Mouse (Mus musculus) kidney, postnatal 10 days (tissue): ENCODE data around the gene E130218I03Rik.
"Not testable (repeated sequence)": the region's sequence is repeated elsewhere in the genome, so short reads cannot be mapped to it uniquely, and the experiment has no call there.

Experiments
- DNase-seq: peaks from one replicate; pipeline ENCODE4 v3.0.0; 2021; ENCODE audit warnings: mixed read lengths

E130218I03Rik gene

DNA sequence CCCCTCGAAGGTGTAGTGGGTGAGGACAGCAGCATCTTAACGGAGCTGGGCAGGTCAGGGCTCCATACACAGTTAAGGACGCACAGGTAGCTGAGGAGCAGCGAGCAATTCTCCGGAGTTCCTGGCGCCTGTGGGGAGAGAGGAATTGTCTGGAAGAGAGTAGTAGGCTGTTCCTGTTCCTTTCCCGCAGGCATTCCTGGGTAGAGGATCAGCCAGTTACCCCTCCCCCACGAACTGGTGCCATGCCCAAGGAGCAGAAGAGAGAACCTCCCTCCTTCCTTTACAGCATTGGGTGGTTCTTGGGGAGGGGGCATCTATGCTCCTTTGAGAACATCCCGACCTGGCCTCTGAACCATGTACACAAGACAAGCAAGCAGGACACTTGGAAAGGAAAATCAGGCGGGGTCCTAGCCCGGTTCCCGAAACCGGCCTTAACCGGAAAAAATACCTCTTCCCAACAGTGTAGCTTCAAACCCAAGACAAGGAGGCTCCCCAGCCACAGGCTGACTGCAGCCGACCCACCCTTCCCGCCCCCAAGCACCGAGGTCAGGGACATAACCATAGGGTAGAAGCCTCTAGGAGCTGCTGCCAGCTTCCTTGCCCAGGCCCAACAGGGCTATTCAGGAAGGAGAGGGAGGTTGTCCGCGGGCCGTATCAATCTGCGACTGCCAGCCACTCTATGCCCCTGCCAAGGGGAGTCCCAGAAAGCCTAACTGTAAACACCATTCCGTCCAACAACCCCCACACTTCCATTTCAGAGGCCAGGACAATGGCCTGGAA, 8.9 kb downstream of the E130218I03Rik start:
- DNase-seq, result peak; percentile 64

DNA sequence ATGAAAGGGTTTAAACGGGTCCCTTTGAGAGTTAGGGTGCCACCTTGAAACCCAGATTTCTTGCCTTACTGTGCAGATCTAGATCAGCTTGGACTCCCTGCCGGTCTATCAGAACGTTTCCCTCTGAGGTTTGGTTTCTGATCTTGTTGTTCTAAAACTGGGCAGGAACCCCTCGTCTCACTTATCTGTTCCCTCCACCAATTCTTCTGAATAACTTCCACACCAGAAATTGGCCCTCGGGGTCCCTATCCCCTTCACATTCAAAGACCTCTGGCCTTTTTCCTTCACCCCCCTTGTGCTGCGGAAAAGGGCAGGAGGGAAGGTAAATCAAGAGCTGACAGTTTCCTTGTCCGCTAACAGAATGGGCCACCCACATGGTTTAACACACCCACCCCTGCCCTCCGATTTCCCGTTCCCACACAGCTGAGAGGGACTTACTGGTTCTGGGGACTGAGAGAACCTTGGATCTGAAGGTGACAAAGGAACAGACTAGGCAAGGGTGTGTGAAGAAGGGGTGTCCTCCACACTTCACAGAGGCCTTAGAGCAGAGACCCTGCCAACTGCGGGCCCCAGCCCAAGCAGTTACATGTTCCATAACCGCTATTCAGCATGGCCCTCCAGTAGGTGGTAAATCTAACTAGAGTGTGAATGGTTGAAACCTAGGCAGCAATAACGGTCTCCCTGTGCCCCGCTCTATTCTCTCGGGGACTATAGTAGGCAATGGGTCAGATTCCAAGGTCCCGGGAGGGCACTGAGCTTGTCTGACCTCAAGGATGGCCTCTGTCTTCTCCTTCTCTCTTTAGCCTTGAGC, 9.7 kb downstream of the E130218I03Rik start:
- peak; percentile 60 for DNase-seq

DNA sequence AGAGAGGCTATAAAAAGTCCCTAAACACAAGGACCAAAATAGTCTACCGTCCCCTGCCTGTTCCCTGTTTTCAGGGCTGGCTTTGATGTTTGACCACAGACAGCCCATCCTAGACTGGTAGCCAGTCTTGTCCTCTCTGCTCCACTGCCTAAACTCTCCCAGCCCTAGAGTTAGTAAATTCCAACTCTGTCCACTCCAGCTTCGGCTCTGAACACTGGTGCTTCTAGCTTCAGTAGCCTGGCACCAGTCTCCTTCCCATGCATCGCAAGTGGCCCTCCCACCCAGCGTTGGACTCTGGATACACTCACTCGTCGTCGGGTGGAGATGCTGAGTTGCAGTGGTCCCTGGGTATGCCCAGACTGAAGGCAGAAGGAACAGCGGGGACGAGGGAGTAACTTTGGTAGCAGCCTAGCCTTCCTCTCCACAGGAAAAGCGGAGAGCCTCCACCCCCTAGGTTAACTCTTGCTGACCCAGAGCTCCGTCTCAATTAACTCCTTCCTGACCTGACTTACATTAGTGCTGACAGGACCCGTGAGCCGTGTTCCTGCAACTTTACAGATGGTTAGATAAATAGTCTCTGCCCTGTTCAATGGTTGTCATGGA, 10.4 kb downstream of the E130218I03Rik start, which contains the start of gene Grrp1:
Grrp1 (minus strand) TSS at position 385 of the 603 bp plus-strand sequence.
- peak; percentile 66 for DNase-seq

DNA sequence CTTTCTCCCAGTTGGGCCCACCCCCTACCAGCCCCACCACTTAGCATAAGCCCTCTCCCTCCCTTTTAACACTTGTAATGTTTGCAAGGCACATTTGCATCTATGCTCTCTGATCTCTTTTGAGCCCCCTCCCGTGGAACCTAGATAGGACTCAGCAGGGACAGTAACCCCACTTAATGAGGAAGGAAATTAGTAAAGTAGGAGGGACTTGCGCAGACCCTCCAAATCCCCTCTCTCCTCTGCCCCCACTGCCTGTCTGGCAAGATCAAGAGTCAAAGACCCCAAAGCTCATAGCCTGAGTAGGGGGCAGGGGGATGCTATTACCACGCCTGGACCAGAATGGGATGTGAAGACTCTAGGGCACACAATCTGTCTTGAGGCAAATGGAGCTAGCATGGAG, 11.4 kb downstream of the E130218I03Rik start:
- DNase-seq, result no peak

DNA sequence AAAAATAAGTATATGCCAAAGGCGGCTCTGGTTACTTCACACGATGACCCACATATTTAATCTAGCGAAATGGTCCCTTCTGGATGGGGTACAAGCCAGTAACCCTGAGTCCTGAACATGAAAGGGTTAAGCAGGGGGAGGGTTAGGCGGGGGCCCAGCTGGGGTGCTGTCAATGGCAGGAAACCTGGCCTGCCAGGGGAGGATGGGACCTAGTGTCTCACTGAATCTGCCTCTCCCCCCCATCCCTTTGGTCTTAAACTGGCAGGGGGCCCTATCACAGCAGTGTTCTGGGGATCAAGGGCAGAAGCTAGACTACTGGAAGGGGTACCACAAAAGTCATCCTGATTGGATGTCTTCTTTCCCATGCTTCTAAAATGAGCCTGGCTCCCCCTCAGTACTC, 12.4 kb downstream of the E130218I03Rik start:
- DNase-seq, result peak; percentile 62

DNA sequence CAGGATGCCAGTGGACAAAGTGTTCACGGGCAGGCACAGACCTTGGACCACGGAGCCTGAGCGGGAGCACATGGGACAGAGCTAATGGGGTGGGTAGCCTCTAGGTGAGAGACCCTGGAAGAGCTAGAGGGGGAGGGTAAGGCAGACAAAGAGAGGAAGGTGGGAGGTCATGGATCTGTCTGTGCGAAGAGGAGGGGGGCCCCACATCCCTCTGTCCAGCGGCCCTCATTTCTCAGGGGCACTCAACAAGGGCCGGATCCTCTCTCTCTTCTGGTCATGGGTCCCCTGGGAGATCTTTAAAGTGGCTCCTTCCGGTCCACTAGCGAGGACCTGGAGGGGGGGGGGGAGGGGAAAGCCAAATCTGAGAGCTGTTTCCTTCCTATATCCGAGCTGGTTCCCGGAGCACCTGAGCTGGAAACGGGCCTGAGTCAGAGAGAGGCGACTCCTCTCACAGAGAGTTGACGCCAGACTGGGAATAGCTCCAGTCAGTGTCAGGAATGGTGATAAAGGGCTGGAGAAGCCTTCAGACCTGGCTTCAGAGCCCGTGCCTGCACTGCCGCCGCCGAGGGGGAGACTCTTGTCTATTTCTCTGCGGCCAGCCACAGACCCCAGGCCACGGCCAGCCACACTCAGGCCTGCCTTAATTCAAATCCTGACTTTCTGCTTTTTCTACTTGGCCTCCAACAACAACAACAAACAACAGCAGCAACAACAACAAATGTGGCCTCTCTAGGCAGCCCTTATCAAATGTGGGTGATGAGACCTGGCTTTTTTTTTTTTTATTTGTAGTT, 13.1 kb downstream of the E130218I03Rik start:
- peak; percentile 70 for DNase-seq

DNA sequence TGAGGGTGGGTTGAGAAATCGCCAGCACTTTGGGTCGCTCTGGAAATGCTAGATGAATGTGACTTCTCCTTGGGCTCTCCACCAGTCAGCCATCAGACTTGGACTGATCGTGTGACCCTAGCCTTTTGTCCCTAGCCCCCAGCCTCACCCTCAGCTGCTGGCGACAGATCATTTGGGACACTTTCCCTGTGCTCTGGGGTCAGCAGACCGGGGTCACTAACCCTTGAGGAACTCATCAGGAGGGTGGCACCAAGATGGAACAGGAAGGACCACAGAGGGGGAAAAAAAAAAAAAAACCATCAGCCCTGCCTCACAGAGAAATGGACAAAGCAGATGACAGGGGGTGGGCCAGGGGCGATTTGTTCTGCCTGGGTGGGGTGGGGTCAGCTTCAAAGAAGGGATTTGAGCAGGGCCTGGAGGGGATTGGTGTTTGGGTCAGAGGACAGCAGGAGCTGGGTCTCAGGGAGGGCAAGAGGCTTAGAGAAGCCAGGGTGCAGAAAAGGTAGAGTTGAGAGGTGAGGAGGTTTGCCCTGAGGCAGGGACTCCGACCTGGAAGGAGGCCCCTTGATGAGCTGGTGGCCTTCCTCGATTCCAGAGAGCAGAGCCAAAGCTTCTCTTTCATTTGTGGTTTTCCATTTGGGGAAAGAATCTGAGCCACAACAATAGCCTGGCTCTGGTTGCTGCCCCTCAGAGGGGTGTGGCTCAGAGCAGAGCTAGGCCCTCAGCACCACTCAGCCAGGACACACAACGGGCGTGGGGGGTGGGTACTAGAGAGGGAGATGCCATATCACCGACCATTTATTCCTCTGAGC, 13.9 kb downstream of the E130218I03Rik start:
- DNase-seq, result no peak

DNA sequence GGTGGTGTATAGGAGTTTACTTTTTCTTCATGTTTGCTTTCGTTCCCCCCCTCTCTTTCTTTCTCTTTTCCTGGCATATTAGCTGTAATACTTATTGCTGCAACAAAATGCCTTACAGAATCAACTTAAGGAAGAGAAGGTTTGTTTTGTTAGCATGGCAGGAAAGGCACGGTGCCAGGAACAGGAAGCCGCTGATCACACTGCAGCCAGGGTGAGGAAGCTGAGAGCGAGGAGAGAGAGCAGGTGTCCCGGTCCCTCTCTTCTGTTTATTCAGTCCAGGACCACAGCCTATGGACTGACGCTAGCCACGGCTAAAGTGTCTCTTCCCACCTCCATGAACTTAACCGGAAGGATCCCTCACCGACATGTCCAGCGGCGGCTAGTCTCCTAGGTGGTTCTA, 14.9 kb downstream of the E130218I03Rik start:
- DNase-seq, result peak; percentile 61

DNA sequence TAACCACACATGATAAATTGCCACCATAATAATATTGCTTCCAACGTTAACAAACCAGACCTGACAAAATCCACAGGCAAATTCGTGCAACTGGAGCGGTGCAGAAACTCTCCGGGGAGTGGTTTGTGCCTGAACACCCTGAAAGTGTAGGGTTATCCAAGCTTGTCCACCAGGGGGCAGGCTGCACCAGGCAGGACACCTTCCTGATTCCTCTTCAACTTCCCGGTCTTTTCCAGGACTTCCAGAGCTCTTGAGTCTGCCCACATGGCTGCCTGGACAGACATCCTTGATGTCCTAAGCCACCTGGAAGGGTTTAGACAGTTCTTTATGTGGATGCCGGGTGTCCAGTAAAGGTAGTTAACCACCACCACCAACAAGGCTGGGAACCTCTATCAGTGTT, 19.7 kb downstream of the E130218I03Rik start:
- DNase-seq, result peak; percentile 84

DNA sequence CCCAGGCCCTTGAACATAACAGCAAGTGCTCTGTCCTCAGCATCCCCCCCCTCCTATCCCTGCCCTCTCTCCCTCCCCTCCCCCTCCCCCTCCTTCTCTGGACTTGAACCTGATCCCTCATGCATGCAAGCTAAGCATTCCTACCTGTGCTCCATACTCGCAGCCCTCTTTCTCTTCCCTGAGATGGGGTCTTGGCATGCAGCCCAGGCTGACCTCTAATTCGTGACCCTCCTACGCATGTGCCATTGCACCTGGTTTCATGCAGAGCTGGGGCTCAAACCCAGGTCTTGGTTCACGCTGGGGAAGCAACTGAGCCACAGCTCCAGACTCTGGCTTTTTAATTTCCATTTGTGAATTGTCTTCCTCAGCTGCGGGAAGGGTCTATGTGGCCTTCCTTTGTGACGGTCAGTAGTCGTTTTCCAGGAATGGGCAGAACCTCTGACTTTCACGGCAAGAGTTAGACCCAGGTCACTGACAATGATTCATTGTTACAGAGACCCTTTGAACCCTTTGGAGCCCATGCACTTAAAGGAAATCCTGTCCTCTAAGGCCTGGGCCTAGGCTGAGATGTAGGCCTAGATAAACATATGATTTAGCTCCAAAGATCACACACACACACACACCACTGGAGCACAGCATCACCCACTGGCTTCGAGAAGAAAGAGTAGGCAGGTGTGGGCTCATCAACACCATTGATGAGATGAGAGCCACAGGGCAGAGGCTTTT, 22.6 kb downstream of the E130218I03Rik start:
- peak; percentile 36 for DNase-seq

DNA sequence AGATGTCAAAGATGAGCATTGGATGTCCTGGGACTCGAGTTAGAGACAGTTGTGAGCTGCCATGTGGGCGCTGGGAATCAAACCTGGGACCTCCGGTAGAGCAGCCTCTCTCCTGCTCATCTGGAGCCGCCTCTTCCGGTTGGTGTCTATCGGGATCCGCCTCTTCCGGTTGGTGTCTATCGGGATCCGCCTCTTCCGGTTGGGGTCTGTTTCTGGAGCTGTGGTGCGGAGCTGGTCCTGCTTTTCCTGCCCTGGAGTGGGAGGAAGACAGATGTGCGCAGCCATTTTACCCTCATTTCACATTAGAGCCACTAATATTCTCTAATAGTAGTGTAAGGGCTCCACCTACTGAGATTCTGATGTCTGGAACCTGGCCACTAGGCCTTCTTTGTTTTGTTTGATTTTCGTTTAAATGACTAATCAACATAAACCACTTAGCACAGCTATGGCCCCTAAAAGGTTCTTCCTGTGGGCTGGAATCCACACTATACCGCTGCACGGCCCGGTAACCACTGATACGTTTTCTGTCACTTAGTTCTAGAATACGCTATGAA, 24.7 kb downstream of the E130218I03Rik start:
- DNase-seq, result no peak

DNA sequence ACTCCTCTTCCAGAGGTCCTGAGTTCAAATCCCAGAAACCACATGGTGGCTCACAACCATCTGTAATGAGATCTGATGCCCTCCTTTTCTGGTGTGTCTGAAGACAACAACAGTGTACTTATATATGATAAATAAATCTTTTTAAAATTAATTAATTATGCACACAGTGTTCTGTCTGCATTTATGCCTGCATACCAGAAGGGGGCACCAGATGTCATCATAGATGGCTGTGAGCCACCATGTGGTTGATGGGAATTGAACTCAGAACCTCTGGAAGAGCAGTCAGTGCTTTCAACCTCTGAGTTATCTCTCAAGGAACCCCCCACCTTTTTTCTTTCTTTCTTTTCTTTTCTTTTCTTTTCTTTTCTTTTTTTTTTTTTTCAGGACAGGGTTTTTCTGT, 26.2 kb downstream of the E130218I03Rik start:
- not testable (repeated sequence) for DNase-seq

DNA sequence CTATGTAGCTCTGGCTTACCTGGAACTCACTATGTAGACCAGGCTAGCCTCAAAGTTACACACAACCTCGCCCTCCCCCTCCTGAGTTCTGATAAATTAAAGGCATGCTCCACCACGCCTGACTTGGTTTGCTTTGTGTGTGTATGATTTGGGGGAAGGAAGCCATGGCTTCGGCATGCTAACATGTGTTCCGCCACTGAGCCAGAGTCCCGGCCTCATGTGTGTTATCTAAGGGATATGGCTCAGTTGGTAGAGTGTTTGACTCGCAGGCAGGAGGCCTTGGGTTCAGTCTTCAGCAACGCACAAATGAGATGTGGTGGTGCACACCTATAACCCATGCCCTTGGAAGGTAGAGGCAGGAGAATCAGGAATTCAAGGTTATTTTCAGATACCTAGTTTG, 28.5 kb downstream of the E130218I03Rik start:
- no peak for DNase-seq

DNA sequence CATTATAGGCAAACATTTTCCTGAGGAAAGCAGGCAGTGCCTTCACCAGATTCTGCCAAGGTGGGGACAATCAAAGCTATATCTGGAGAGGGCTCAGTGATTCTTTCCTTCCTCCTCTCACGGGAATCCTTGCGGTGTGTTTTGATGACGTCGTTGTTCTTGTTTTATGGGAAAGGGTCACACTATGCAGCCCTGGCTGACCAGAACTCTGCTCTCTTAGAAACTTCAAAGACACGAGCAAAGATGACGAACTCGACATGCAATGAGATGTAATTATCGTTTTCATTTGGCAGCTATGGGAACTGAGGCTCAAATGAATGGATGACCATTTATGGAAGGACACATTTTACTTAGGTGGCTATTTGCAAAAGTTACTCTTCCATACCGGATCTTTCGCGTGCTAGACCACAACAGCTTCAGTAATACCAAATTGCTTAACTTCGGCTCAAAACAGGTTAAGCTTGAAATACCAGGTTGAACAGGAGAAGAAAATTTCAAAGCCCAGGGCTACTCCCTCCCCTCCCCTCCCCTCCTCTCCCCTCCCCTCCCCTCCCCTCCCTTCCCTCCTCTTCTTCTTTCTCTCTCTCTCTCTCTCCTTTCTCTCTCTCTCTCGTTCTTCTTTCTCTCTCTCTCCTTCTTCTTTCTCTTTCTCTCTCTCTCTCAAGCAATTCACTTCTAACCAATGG, 29.4 kb downstream of the E130218I03Rik start:
- DNase-seq, result no peak

DNA sequence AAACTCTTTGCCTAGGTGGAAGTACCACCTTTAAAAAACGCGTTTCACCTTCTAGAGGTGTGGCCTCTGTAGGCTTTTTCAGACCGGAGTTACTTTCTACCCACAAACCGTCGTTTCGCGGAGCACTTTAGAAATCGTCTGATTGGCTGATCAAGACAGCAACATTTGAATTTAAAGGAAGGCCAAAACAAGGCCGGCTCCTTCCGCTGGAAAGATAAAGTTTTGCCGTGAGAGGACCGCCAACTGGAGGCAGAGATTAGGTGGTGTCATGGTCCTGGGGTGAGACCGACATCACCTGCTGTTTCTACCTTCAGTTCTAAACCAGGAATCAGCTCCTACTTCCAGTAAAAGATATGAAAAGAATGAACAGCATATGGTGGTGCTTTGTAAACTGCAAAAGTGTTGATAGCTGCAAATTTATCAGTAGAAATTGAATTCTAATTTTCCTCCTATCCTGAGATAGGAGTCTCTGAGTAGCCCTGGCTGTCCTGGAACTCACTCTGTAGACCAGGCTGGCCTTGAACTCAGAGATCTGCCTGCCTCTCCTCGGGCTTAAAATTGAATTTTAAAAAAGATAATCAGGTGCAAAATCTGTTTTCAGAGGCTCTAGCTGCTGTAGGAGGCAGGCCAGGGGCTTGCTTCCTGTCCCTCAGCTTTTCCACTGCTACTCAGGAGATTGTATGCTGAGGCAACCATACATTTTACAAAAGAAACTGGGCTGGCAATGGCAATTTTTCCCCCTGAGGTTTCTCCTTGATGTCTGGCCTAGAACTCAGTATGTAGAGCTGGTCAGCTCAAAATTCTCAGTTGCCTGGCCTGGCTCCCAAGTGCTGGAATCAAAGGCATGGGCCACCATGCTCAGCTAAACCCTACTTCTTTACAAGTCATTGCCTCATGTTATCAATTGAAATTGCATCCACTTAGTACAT, 30.2 kb downstream of the E130218I03Rik start:
- DNase-seq, result peak; percentile 27

DNA sequence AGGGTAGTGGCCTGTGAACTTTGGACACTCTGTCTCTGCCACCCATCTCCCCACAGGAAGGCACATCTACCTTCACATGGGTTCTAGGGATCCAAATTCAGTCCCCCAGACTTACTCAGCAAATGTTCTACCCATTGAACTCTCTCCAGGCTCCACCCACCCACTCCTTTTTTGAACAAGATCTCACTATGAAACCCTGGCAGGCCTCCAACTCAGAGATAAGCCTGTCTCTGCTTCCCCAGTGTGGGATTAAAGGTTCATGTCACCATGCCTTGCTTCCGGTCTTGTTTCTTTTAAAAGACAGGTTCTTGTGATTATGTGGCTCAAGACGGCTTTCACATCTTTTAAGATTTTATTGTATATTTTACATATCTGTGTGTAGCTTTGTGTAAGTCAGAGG, 41.5 kb downstream of the E130218I03Rik start:
- DNase-seq, result no peak

DNA sequence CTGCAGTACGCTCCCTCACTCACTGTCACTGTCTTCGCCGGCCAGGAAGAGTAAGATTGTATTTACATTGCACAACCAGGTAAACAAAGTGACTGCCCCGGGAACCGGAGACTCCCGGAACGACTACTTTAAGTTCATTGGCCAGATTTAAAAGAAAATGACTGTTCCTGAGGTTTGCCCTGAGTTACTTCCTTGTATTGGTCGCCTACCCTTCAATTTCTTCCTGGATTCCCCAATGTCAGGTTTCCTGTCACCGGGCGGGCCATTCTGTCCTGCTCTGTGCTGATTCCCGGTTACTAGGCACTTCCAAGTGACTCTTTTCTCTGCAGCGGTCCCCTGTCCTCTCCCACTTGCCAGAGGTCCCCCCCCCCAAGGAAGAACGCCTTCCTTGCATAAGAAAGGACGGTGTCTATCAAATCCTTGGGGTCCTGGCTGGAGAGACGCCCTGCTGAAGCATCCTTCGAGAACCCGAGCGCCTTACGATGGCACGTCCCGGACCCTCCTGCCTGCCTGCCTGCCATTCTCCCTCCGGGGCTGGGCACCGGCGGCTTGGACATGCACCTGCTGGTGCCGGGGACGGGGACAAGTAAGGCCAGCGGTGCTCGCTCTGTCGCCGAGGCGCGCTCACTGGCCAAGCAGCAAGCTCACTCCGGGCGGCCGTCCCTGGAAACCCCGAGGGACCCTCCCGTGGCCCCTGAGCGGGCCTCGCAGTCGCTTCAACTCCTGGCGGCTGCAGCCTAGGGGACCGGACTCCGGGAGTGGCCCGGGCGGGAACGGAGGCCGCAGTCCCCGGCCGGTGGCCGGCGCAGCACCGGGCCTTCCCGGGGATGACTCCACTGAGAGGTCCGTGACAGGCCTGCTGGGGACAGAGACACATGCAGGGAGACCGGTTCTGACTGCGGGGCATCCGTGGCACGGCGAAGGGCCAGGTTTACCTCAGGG, 43.0 kb downstream of the E130218I03Rik start:
- peak; percentile 63 for DNase-seq

DNA sequence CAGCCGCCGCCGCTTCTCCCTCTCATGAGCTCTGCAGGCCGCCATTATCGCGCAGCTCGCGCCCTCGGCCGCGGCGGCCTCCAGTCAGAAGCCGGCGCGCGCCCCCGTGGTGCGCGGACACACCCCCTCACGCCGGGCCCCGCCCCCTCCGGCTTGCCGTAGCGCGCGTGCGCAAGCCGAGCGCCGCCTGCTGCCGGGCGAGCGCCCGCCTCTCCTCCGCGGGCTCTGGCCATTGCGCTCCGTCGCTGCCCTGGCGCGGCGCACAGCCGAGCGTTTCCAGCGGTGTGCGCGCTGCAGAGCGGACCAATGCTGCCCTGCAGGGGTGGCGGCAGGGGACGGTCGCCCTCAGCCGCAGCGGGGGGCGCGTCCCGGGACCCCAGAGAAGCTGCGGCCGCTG, 43.7 kb downstream of the E130218I03Rik start:
- peak; percentile 97 for DNase-seq
